Mouse (Mus musculus): ENCODE measurements around the gene Pcbp3. TPM values are rescaled to one million over a fixed set of nuclear protein-coding genes. Genes with fewer than 3 reads are reported as not detected.

The Pcbp3 gene
- polyA plus RNA-seq, 1 experiment from 2014 or later = 6.9 TPM

- peak overlapping the region; percentile 29 for H3K9ac ChIP-seq (ENCODE audit: low read depth, low read length)
- H3K9me3 ChIP-seq (replicated peaks; ENCODE audit: control insufficient read depth, low read length) = no peaks in the 10 kb centered on the region
- H3K4me1 ChIP-seq (ENCODE audit: control insufficient read depth, insufficient read depth, low read length) = peaks cover 22% of the 10 kb centered on the region
- ATAC-seq (replicated peaks; ENCODE audit: insufficient number of reproducible peaks, low FRiP score, low TSS enrichment) = peak; percentile 63
- H3K27me3 ChIP-seq (ENCODE audit: control insufficient read depth, insufficient read depth, low read length) = no peaks in the 10 kb centered on the region
- peak overlapping the region; percentile 83 for H3K27ac ChIP-seq (ENCODE audit: low read depth, low read length)
- 4% methylated on average over 17 of the region's 17 CpGs for WGBS (ENCODE audit: insufficient replicate concordance)
- peak overlapping the region; percentile 16; the same call in 1 of the 2 replicates for H3K4me3 ChIP-seq (ENCODE audit: low read depth, low read length)
- no peaks in the 10 kb centered on the region for H3K36me3 ChIP-seq (ENCODE audit: control insufficient read depth, insufficient read depth, low read length)
- peak overlapping the region; percentile 49 for H3K4me2 ChIP-seq
Measured at GRCm38 (mm10) chr10:76732881-76733676, 228.6 kb downstream of the Pcbp3 start.

- no peak for ATAC-seq (replicated peaks; ENCODE audit: insufficient number of reproducible peaks, low FRiP score, low TSS enrichment)
- H3K4me1 ChIP-seq (ENCODE audit: control insufficient read depth, insufficient read depth, low read length) = peaks cover 23% of the 10 kb centered on the region
- peak overlapping the region; percentile 83 for H3K27ac ChIP-seq (ENCODE audit: low read depth, low read length)
- 60% methylated on average over 6 of the region's 6 CpGs for WGBS (ENCODE audit: insufficient replicate concordance)
- H3K9ac ChIP-seq (ENCODE audit: low read depth, low read length) = peak overlapping the region; percentile 46; the same call in 1 of the 2 replicates
- H3K4me3 ChIP-seq (ENCODE audit: low read depth, low read length) = no peak overlapping the region
- no peaks in the 10 kb centered on the region for H3K36me3 ChIP-seq (ENCODE audit: control insufficient read depth, insufficient read depth, low read length)
- H3K9me3 ChIP-seq (replicated peaks; ENCODE audit: control insufficient read depth, low read length) = no peaks in the 10 kb centered on the region
- H3K27me3 ChIP-seq (ENCODE audit: control insufficient read depth, insufficient read depth, low read length) = no peaks in the 10 kb centered on the region
- H3K4me2 ChIP-seq = peak overlapping the region; percentile 49; the same call in 1 of the 2 replicates
Measured at GRCm38 (mm10) chr10:76732391-76732790, 229.3 kb downstream of the Pcbp3 start.

- Histone ChIP-seq H3K36me3 (ENCODE audit: control insufficient read depth, insufficient read depth, low read length) (no peaks in the 10 kb centered on the region), H3K27me3 (ENCODE audit: control insufficient read depth, insufficient read depth, low read length) (no peaks in the 10 kb centered on the region), H3K4me1 (ENCODE audit: control insufficient read depth, insufficient read depth, low read length) (peaks cover 23% of the 10 kb centered on the region), H3K27ac (ENCODE audit: low read depth, low read length) (0 out of 2 replicates have a peak overlapping the region, but pooled peaks have one; percentile 83), H3K9me3 (replicated peaks; ENCODE audit: control insufficient read depth, low read length) (no peaks in the 10 kb centered on the region), H3K4me2 (no peak overlapping the region), H3K9ac (ENCODE audit: low read depth, low read length) (no peak overlapping the region), H3K4me3 (ENCODE audit: low read depth, low read length) (no peak overlapping the region)
- ATAC-seq (replicated peaks; ENCODE audit: insufficient number of reproducible peaks, low FRiP score, low TSS enrichment) = no peak
- 64% methylated on average over 20 of the region's 20 CpGs for WGBS (ENCODE audit: insufficient replicate concordance)
Measured at GRCm38 (mm10) chr10:76731621-76732239, 230.0 kb downstream of the Pcbp3 start.

- Histone ChIP-seq H3K9ac (ENCODE audit: low read depth, low read length) (no peak overlapping the region), H3K9me3 (replicated peaks; ENCODE audit: control insufficient read depth, low read length) (no peaks in the 10 kb centered on the region), H3K36me3 (ENCODE audit: control insufficient read depth, insufficient read depth, low read length) (no peaks in the 10 kb centered on the region), H3K27ac (ENCODE audit: low read depth, low read length) (no peak overlapping the region), H3K4me1 (ENCODE audit: control insufficient read depth, insufficient read depth, low read length) (peaks cover 27% of the 10 kb centered on the region), H3K4me2 (no peak overlapping the region), H3K27me3 (ENCODE audit: control insufficient read depth, insufficient read depth, low read length) (no peaks in the 10 kb centered on the region), H3K4me3 (ENCODE audit: low read depth, low read length) (no peak overlapping the region)
- ATAC-seq (replicated peaks; ENCODE audit: insufficient number of reproducible peaks, low FRiP score, low TSS enrichment) = no peak
- 76% methylated on average over 19 of the region's 19 CpGs for WGBS (ENCODE audit: insufficient replicate concordance)
Measured at GRCm38 (mm10) chr10:76729631-76730620, 231.8 kb downstream of the Pcbp3 start.

GRCm38 (mm10) chr10:76728369-76728768 lies 233.3 kb downstream of the Pcbp3 start:
- 19% methylated on average over 11 of the region's 11 CpGs for WGBS (ENCODE audit: insufficient replicate concordance)
- no peaks in the 10 kb centered on the region for H3K36me3 ChIP-seq (ENCODE audit: control insufficient read depth, insufficient read depth, low read length)
- H3K4me2 ChIP-seq = peak overlapping the region; percentile 17
- H3K27me3 ChIP-seq (ENCODE audit: control insufficient read depth, insufficient read depth, low read length) = no peaks in the 10 kb centered on the region
- no peak for ATAC-seq (replicated peaks; ENCODE audit: insufficient number of reproducible peaks, low FRiP score, low TSS enrichment)
- H3K4me3 ChIP-seq (ENCODE audit: low read depth, low read length) = no peak overlapping the region
- peaks cover 23% of the 10 kb centered on the region for H3K4me1 ChIP-seq (ENCODE audit: control insufficient read depth, insufficient read depth, low read length)
- H3K9me3 ChIP-seq (replicated peaks; ENCODE audit: control insufficient read depth, low read length) = no peaks in the 10 kb centered on the region
- no peak overlapping the region for H3K27ac ChIP-seq (ENCODE audit: low read depth, low read length)
- peak overlapping the region; percentile 16; the same call in 1 of the 2 replicates for H3K9ac ChIP-seq (ENCODE audit: low read depth, low read length)

GRCm38 (mm10) chr10:76727301-76727700 lies 234.4 kb downstream of the Pcbp3 start:
- peaks cover 13% of the 10 kb centered on the region; the same call in 1 of the 2 replicates for H3K4me1 ChIP-seq (ENCODE audit: control insufficient read depth, insufficient read depth, low read length)
- H3K9me3 ChIP-seq (replicated peaks; ENCODE audit: control insufficient read depth, low read length) = no peaks in the 10 kb centered on the region

GRCm38 (mm10) chr10:76726866-76727265 lies 234.8 kb downstream of the Pcbp3 start:
- ATAC-seq (replicated peaks; ENCODE audit: insufficient number of reproducible peaks, low FRiP score, low TSS enrichment) = no peak
- H3K9me3 ChIP-seq (replicated peaks; ENCODE audit: control insufficient read depth, low read length) = no peaks in the 10 kb centered on the region
- no peak overlapping the region for H3K9ac ChIP-seq (ENCODE audit: low read depth, low read length)
- H3K27me3 ChIP-seq (ENCODE audit: control insufficient read depth, insufficient read depth, low read length) = no peaks in the 10 kb centered on the region
- WGBS (ENCODE audit: insufficient replicate concordance) = 87% methylated on average over 4 of the region's 4 CpGs
- H3K4me3 ChIP-seq (ENCODE audit: low read depth, low read length) = no peak overlapping the region
- H3K36me3 ChIP-seq (ENCODE audit: control insufficient read depth, insufficient read depth, low read length) = no peaks in the 10 kb centered on the region
- no peak overlapping the region for H3K27ac ChIP-seq (ENCODE audit: low read depth, low read length)
- H3K4me2 ChIP-seq = no peak overlapping the region
- peaks cover 13% of the 10 kb centered on the region; the same call in 1 of the 2 replicates for H3K4me1 ChIP-seq (ENCODE audit: control insufficient read depth, insufficient read depth, low read length)

More at GRCm38 (mm10) chr10:76727301-76727700, 234.4 kb downstream of the Pcbp3 start:
- no peak overlapping the region for H3K27ac ChIP-seq (ENCODE audit: low read depth, low read length)
- no peak for ATAC-seq (replicated peaks; ENCODE audit: insufficient number of reproducible peaks, low FRiP score, low TSS enrichment)
- no peak overlapping the region for H3K4me2 ChIP-seq
- WGBS (ENCODE audit: insufficient replicate concordance) = 81% methylated on average over 7 of the region's 7 CpGs
- no peaks in the 10 kb centered on the region for H3K27me3 ChIP-seq (ENCODE audit: control insufficient read depth, insufficient read depth, low read length)
- no peak overlapping the region for H3K9ac ChIP-seq (ENCODE audit: low read depth, low read length)
- H3K36me3 ChIP-seq (ENCODE audit: control insufficient read depth, insufficient read depth, low read length) = no peaks in the 10 kb centered on the region
- H3K4me3 ChIP-seq (ENCODE audit: low read depth, low read length) = no peak overlapping the region

Data from heart, embryonic 11.5 days (tissue).